Mouse (Mus musculus) heart, postnatal 0 days (tissue): ENCODE results near the gene Ager. TPM values are rescaled to one million over a fixed set of nuclear protein-coding genes. Genes with fewer than 3 reads are reported as not detected.

ENCODE experiments used
- ATAC-seq: fragments of 200-750 bp; cut with Nextera tagmentation; 2 replicates; pipeline ENCODE4 v1.8.0; 2017; ENCODE audit warnings: low read depth, moderate number of reproducible peaks, moderate library complexity; ENCODE audit not compliant: insufficient read depth
- DNase-seq: peaks from one replicate; pipeline ENCODE4 v3.0.0-alpha.2; 2016; ENCODE audit warnings: low spot score
- H3K27ac ChIP-seq: fragments of 300-500 bp; sonication (generic); 2 replicates; pipeline ENCODE4 v1.5.1; 2014; ENCODE audit warnings: low read depth, mild to moderate bottlenecking
- H3K27me3 ChIP-seq: fragments of 300-500 bp; sonication (generic); 2 replicates; pipeline ENCODE4 v1.6.1; 2014; ENCODE audit warnings: low read length, mixed read lengths; ENCODE audit not compliant: control insufficient read depth, insufficient read depth
- H3K36me3 ChIP-seq: fragments of 300-500 bp; sonication (generic); replicated peaks from 2 replicates; pipeline ENCODE4 v1.6.1; 2014; ENCODE audit warnings: low read length, mixed read lengths; ENCODE audit not compliant: control insufficient read depth, insufficient read depth
- H3K4me1 ChIP-seq: fragments of 300-500 bp; sonication (generic); 2 replicates; pipeline ENCODE4 v1.6.1; 2014; ENCODE audit warnings: antibody characterized with exemption; ENCODE audit not compliant: control insufficient read depth, insufficient read depth
- H3K4me2 ChIP-seq: fragments of 300-500 bp; sonication (generic); 2 replicates; pipeline ENCODE4 v1.6.1; 2014; ENCODE audit warnings: low read depth, mild to moderate bottlenecking, low read length, moderate library complexity
- H3K4me3 ChIP-seq: fragments of 300-500 bp; sonication (generic); 2 replicates; pipeline ENCODE4 v1.5.1; 2014; ENCODE audit warnings: low read depth, low read length
- H3K9ac ChIP-seq: fragments of 300-500 bp; sonication (generic); replicated peaks from 2 replicates; pipeline ENCODE4 v1.6.1; 2014; ENCODE audit warnings: low read depth, low read length, mixed read lengths
- H3K9me3 ChIP-seq: fragments of 300-500 bp; sonication (generic); replicated peaks from 2 replicates; pipeline ENCODE4 v1.6.1; 2016; ENCODE audit warnings: low read length; ENCODE audit not compliant: control insufficient read depth
- CTCF ChIP-seq: IDR thresholded peaks from 2 replicates; pipeline ENCODE4 v1.5.1; 2016; ENCODE audit warnings: antibody characterized with exemption, control low read depth, low read depth
- EP300 ChIP-seq: IDR thresholded peaks from 2 replicates; pipeline ENCODE4 v1.6.1; 2016; ENCODE audit warnings: antibody characterized with exemption, low read depth
- WGBS: fragments of 180-500 bp; shearing (Covaris S2); extraction: QIAGEN DNeasy Blood & Tissue Kit; methylation state at CpG from one replicate; pipeline ENCODE4 v1.1.7; 2014; 5-methylcytosine and 5-hydroxymethylcytosine counted together
- polyA plus RNA-seq: library from polyadenylated mRNA; unstranded; fragments of >200 nt; fragmentation: Nextera tagmentation; extraction: Ambion mirVana; gene quantifications from 2 replicates; pipeline ENCODE4 v1.2.1, GENCODE M21; 2015
- total RNA-seq: library from RNA; depleted of rRNA; stranded (reverse); fragments of >200 nt; gene quantifications from 2 replicates; pipeline ENCODE4 v1.2.3, GENCODE M21; 2014; ENCODE audit warnings: low replicate concordance; rRNA removed

Gene Ager
- 2.7 and 5.8 TPM in 2 replicates for total RNA-seq
- 0.85 and 1.9 TPM in 2 replicates for polyA plus RNA-seq

DNA sequence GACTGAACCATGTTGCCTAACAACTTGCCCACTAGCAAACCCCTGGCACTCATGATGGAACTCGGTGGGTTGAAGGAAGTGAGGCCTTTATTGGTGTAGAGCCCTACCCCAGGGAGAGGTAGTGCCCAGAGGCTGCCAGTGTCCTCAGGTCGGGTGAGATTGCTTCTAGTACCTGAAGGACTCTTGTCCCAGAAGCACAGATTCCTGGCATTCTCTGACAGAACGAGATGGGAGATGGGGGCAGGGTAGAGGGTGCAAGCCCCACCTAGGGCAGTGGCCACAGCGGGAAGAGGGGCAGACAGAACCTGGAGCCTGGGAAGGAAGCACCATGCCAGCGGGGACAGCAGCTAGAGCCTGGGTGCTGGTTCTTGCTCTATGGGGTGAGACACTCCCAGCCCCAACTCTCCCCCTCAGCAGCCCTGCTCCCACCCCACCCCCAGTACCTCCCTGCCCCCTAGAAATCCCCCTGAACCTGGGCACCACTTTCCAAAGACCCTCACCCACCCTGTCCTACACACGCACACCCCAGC lies at the start of gene Ager:
Gene Ager (plus strand): TSS at position 297 of the 530 bp plus-strand sequence.
- H3K9ac ChIP-seq: 0 out of 2 replicates have a peak within 1 kb of the TSS, but pooled peaks have one; percentile 30
- H3K4me3 ChIP-seq: no peak within 1 kb of the TSS
- no peak within 1 kb of the TSS for H3K4me2 ChIP-seq
- TF ChIP-seq EP300: no peak
- no peak for TF ChIP-seq CTCF
- H3K4me1 ChIP-seq: peaks cover 19% of the 10 kb centered on the region
- no peak for ATAC-seq
- peaks cover 43% of the 10 kb centered on the region for H3K36me3 ChIP-seq
- H3K27me3 ChIP-seq: no peaks in the 10 kb centered on the region
- 11% methylated on average over 6 of the region's 6 CpGs for WGBS
- H3K27ac ChIP-seq: no peak within 1 kb of the TSS
- H3K9me3 ChIP-seq: no peaks in the 10 kb centered on the region
- no peak for DNase-seq

DNA sequence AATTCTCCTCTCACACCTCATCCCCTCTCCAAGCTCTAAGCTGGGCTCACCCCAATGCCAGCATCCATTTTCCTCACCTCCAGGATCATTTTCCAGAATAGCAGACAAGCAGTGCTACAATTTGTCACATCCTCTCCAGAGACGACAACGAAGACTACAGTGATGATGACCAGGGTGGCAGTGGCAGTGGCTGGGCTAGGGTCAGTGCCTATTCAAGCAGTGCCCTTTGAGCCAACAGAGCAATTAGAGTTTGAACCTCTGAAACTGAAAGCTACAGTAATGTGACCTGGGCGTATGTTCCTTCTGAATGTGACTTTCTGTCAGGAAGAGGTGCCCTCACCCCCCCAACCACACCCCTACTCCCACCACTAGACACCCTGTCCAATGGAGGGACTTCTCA lies 48.5 kb upstream of the Ager start:
- Histone ChIP-seq H3K9ac (no peak overlapping the region), H3K27me3 (no peaks in the 10 kb centered on the region), H3K9me3 (no peaks in the 10 kb centered on the region), H3K4me1 (no peaks in the 10 kb centered on the region), H3K4me3 (no peak overlapping the region), H3K36me3 (no peaks in the 10 kb centered on the region), H3K4me2 (no peak overlapping the region), H3K27ac (no peak overlapping the region)
- WGBS: 81% methylated on average over 3 of the region's 3 CpGs
- ATAC-seq: no peak
- no peak for DNase-seq
- TF ChIP-seq EP300 (no peak), CTCF (no peak)

DNA sequence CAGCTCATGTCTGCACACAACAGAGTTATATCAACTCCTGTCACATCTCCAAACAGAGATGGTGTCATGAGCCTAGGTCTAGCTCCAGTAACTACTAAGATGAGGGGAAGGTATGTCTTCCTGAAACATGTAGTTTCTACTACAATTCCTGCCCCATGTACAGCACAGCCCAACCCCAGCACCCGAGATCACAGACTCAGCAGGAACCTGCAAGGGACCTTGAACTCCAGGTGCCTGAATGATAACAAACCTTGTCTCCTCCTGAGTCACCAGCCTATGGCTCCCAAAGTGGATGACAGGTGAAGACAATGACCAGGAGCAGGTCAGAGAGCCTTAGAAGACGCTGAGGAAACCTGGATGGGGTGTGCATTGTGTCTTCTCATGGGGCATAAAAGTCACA lies 47.8 kb upstream of the Ager start:
- H3K9ac ChIP-seq: no peak overlapping the region
- ATAC-seq (no peak), DNase-seq (no peak)
- H3K9me3 ChIP-seq: no peaks in the 10 kb centered on the region
- no peaks in the 10 kb centered on the region for H3K27me3 ChIP-seq
- no peaks in the 10 kb centered on the region for H3K36me3 ChIP-seq
- 49% methylated on average over 2 of the region's 2 CpGs for WGBS
- H3K27ac ChIP-seq: no peak overlapping the region
- no peak overlapping the region for H3K4me2 ChIP-seq
- H3K4me1 ChIP-seq: no peaks in the 10 kb centered on the region
- TF ChIP-seq CTCF (no peak), EP300 (no peak)
- no peak overlapping the region for H3K4me3 ChIP-seq

DNA sequence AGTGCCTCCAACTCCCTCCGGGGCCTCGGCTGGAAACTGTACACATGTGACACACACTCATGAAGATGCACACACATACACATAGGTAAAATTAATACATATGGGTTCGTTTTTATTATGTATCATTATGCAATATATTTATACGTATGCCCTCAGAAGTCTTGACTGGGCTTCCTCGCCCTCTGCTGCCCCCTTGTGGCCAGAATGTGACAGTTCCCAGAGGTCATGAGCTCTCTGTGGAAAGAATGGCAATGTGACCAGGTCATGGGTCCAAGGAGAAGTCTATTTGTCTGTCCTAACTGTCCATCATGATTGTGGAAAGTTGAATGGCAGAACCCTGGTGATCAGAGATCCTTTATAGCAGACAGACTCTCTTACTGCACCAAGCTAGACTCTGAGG lies 42.2 kb upstream of the Ager start:
- Histone ChIP-seq H3K9me3 (no peaks in the 10 kb centered on the region), H3K4me3 (no peak overlapping the region), H3K36me3 (no peaks in the 10 kb centered on the region), H3K9ac (no peak overlapping the region), H3K4me2 (no peak overlapping the region), H3K27ac (no peak overlapping the region), H3K4me1 (no peaks in the 10 kb centered on the region), H3K27me3 (no peaks in the 10 kb centered on the region)
- TF ChIP-seq CTCF (peak; percentile 96), EP300 (no peak)
- DNase-seq (peak; percentile 54), ATAC-seq (no peak)
- 17% methylated on average over 5 of the region's 5 CpGs for WGBS

DNA sequence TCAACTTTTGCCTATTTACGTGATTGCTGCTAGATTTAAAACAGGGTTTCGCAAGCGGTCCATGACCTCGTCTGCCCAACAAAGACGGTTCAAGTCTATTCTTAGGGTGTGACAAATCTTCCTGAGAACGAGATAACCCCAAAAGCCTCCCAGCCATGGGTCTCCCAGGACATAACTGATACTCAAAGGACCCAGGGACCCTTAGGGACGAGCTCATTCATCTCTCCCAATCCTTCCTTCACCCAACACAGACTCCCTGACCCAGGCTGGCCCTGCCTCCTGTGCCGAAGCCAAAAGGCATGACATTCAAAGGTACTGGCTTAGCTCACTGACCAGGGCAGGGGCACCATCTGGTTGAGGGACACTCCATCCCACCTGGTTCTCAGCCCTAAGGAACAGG lies 41.3 kb upstream of the Ager start:
- Histone ChIP-seq H3K4me2 (no peak overlapping the region), H3K4me1 (no peaks in the 10 kb centered on the region), H3K9ac (no peak overlapping the region), H3K4me3 (no peak overlapping the region), H3K36me3 (no peaks in the 10 kb centered on the region), H3K27ac (no peak overlapping the region), H3K9me3 (no peaks in the 10 kb centered on the region), H3K27me3 (no peaks in the 10 kb centered on the region)
- WGBS: 65% methylated on average over 8 of the region's 8 CpGs
- DNase-seq (no peak), ATAC-seq (no peak)
- TF ChIP-seq CTCF (no peak), EP300 (no peak)

DNA sequence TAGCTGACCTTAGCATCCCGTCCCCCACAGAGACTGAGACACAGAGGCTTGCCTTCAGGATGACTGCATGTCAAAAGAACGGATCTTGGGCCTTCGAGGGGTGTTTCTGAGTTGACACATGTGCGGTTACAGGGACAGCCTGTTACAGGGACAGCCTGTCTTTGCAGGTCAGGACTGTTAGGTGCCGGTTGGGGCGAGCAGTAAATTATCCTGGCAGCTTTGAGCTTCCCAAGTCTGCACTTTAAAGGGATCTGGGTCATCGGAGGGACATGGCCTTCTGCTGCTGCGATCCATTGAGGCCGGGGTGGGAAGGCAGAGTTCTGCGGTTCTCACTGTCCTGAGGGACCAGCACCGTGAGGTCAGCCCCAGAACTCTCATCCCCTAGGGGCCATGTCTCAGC lies 40.3 kb upstream of the Ager start:
- WGBS: 70% methylated on average over 11 of the region's 11 CpGs
- Histone ChIP-seq H3K9ac (no peak overlapping the region), H3K27me3 (no peaks in the 10 kb centered on the region), H3K4me1 (no peaks in the 10 kb centered on the region), H3K36me3 (no peaks in the 10 kb centered on the region), H3K27ac (0 out of 2 replicates have a peak overlapping the region, but pooled peaks have one; percentile 15), H3K4me2 (no peak overlapping the region), H3K4me3 (no peak overlapping the region), H3K9me3 (no peaks in the 10 kb centered on the region)
- ATAC-seq: no peak
- DNase-seq: no peak
- TF ChIP-seq CTCF (no peak), EP300 (no peak)
